ENCODE assay signal across 19 mouse cellular contexts in the genomic region with DNA sequence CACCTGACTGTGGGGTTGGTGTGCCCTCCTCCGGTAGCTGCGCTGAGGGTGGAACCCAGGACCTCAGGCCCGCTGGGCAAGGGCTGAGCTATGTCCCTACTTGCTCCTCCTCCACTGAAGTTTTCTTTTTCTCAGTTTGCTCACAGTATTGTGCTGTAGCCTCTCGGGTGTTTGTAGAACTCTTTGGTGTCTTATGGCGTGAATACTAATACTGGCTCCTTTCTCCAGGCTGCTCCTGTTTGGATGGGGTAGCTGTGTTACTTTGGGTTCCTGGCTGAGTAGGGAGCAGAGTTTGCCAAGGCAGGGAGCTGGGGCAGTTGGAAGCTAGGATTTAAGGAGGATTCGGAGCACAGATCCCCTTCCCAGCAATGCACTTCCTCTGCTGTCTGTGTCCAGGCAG. TPM values are rescaled to one million over a fixed set of nuclear protein-coding genes. Genes with fewer than 3 reads are reported as not detected.
DNase-seq lines count a peak whose midpoint lies in the region; ATAC-seq and TF ChIP-seq lines count a peak whose summit lies in the region.
"Had no signal": no experiment of that assay in that cellular context is flagged by ENCODE, and none has a peak within 500 bp of the region (broad histone marks: within the 10 kb centered on the region; RNA-seq: fewer than 3 reads in every experiment).

No protein-coding gene starts in this region.

- peak overlapping the region; percentile 30 for H3K27ac ChIP-seq in forebrain, embryonic 15.5 days (replicated peaks)
- no peak overlapping the region for H3K27ac ChIP-seq in forebrain, embryonic 13.5 days
- peak overlapping the region; percentile 61 for H3K27ac ChIP-seq in hindbrain, postnatal 0 days

- H3K4me1 ChIP-seq in forebrain, embryonic 15.5 days, result peaks cover 23% of the 10 kb centered on the region
- H3K4me1 ChIP-seq in forebrain, embryonic 13.5 days, result peaks cover 39% of the 10 kb centered on the region
- H3K4me1 ChIP-seq in hindbrain, postnatal 0 days (ENCODE audit: insufficient read depth, low read length), result peaks cover 6% of the 10 kb centered on the region; the same call in 1 of the 2 replicates

- 0 out of 2 replicates have a peak, but pooled peaks have one; percentile 39 for ATAC-seq in forebrain, embryonic 15.5 days (replicated peaks)
- no peak; the same call in 1 of the 2 replicates for ATAC-seq in forebrain, embryonic 13.5 days
- ATAC-seq in hindbrain, postnatal 0 days, result peak; percentile 87

- no peak overlapping the region for H3K4me2 ChIP-seq in forebrain, embryonic 15.5 days (replicated peaks)
- H3K4me2 ChIP-seq in forebrain, embryonic 13.5 days, result no peak overlapping the region
- H3K4me2 ChIP-seq in hindbrain, postnatal 0 days (ENCODE audit: low read depth, low read length), result no peak overlapping the region
- H3K4me2 ChIP-seq: heart, embryonic 11.5 days had no signal

- H3K4me3 ChIP-seq in forebrain, embryonic 15.5 days, result no peak overlapping the region
- H3K4me3 ChIP-seq in forebrain, embryonic 13.5 days, result no peak overlapping the region
- H3K4me3 ChIP-seq in hindbrain, postnatal 0 days (ENCODE audit: low read length), result no peak overlapping the region

- no peaks in the 10 kb centered on the region for H3K9me3 ChIP-seq in forebrain, embryonic 15.5 days
- H3K9me3 ChIP-seq in forebrain, embryonic 13.5 days (replicated peaks), result no peaks in the 10 kb centered on the region
- H3K9me3 ChIP-seq in hindbrain, postnatal 0 days (ENCODE audit: low read length), result no peaks in the 10 kb centered on the region

- H3K27me3 ChIP-seq in forebrain, embryonic 15.5 days, result no peaks in the 10 kb centered on the region
- H3K27me3 ChIP-seq in forebrain, embryonic 13.5 days, result no peaks in the 10 kb centered on the region
- no peaks in the 10 kb centered on the region for H3K27me3 ChIP-seq in hindbrain, postnatal 0 days (ENCODE audit: insufficient read depth, low read length)

- 52% methylated on average over 6 of the region's 6 CpGs for WGBS in forebrain, embryonic 15.5 days
- 62% methylated on average over 6 of the region's 6 CpGs for WGBS in forebrain, embryonic 13.5 days
- 48% methylated on average over 6 of the region's 6 CpGs for WGBS in hindbrain, postnatal 0 days

- H3K36me3 ChIP-seq in forebrain, embryonic 15.5 days, result no peaks in the 10 kb centered on the region
- no peaks in the 10 kb centered on the region for H3K36me3 ChIP-seq in forebrain, embryonic 13.5 days (ENCODE audit: poor library complexity, severe bottlenecking)
- no peaks in the 10 kb centered on the region for H3K36me3 ChIP-seq in hindbrain, postnatal 0 days (ENCODE audit: insufficient read depth, low read length)

- H3K9ac ChIP-seq in forebrain, embryonic 15.5 days (replicated peaks), result no peak overlapping the region
- no peak overlapping the region for H3K9ac ChIP-seq in forebrain, embryonic 13.5 days
- H3K9ac ChIP-seq in hindbrain, postnatal 0 days (replicated peaks; ENCODE audit: low read length), result no peak overlapping the region

- peak; percentile 52 for DNase-seq in layer of hippocampus, adult 9-11 months
- DNase-seq in layer of hippocampus, adult 9-10 months (ENCODE audit: low spot score), result no peak
- peak; percentile 57 for DNase-seq in brain, embryonic 14.5 days (ENCODE audit: low read depth)
- DNase-seq in hindbrain, postnatal 0 days (ENCODE audit: low spot score), result peak; percentile 58
- DNase-seq in c-Kit-positive CD71-positive TER-119-positive erythroid progenitor cells, embryonic 14.5 days (ENCODE audit: low spot score), result no peak
- DNase-seq: adrenal gland, postnatal 14 days; gastrocnemius, postnatal 14 days; heart, postnatal 4 days; kidney, adult 8-10 months; kidney, postnatal 4 days; lung, postnatal 4 days; right cerebral cortex, postnatal 14 days; thymus, adult 18-20 months had no signal

- no peak for TF ChIP-seq CTCF in brain, embryonic 14.5 days (IDR thresholded peaks at IDR 0.05; ENCODE audit: borderline replicate concordance, extremely low read depth, insufficient read depth, insufficient read length)
- TF ChIP-seq CTCF in hindbrain, postnatal 0 days (IDR thresholded peaks at IDR 0.05; ENCODE audit: low read depth), result no peak

- TF ChIP-seq POLR2A in brain, embryonic 14.5 days (IDR thresholded peaks at IDR 0.05; ENCODE audit: borderline replicate concordance, extremely low read depth, insufficient read depth, insufficient read length, poor library complexity, severe bottlenecking), result no peak

RNA-seq across cellular contexts. Expression of gene Hebp1, which starts 5.9 kb away (rescaled TPM):
- polyA plus RNA-seq in forebrain, embryonic 15.5 days (2015; fragmentation: Nextera tagmentation; extraction: Ambion mirVana), result 2.6 and 2.8 TPM in 2 replicates
- polyA plus RNA-seq in forebrain, embryonic 13.5 days (2015; fragmentation: Nextera tagmentation; extraction: Ambion mirVana), result 2.0 and 4.0 TPM in 2 replicates
- polyA plus RNA-seq in brain, embryonic 14.5 days (2012; rRNA removed), result 5.5 and 7.2 TPM in 2 replicates
- 5.7 and 8.3 TPM in 2 replicates for total RNA-seq in hindbrain, postnatal 0 days (2014; rRNA removed)
- 10.3 and 13.2 TPM in 2 replicates for polyA plus RNA-seq in hindbrain, postnatal 0 days (2015; fragmentation: Nextera tagmentation; extraction: Ambion mirVana)

RNA-seq across cellular contexts. Expression of gene Fam234b, which starts 6.0 kb away (rescaled TPM):
- polyA plus RNA-seq in forebrain, embryonic 15.5 days (2015; fragmentation: Nextera tagmentation; extraction: Ambion mirVana), result 83.1 and 86.7 TPM in 2 replicates
- polyA plus RNA-seq in forebrain, embryonic 13.5 days (2015; fragmentation: Nextera tagmentation; extraction: Ambion mirVana), result 53.4 and 62.2 TPM in 2 replicates
- 78.3 and 87.5 TPM in 2 replicates for polyA plus RNA-seq in brain, embryonic 14.5 days (2012; rRNA removed)
- 75.7 and 79.0 TPM in 2 replicates for total RNA-seq in hindbrain, postnatal 0 days (2014; rRNA removed)
- 86.6 and 92.0 TPM in 2 replicates for polyA plus RNA-seq in hindbrain, postnatal 0 days (2015; fragmentation: Nextera tagmentation; extraction: Ambion mirVana)

RNA-seq across cellular contexts. Expression of gene Gsg1, which starts 50.4 kb away (rescaled TPM):
- 0.22 and 0.31 TPM in 2 replicates for polyA plus RNA-seq in forebrain, embryonic 15.5 days (2015; fragmentation: Nextera tagmentation; extraction: Ambion mirVana)
- polyA plus RNA-seq in forebrain, embryonic 13.5 days (2015; fragmentation: Nextera tagmentation; extraction: Ambion mirVana), result 0.41 and 0.48 TPM in 2 replicates
- 0.27 and 0.44 TPM in 2 replicates for polyA plus RNA-seq in brain, embryonic 14.5 days (2012; rRNA removed)
- 1.1 TPM in 1 of 2 replicates, not detected in the other for total RNA-seq in hindbrain, postnatal 0 days (2014; rRNA removed)
- polyA plus RNA-seq in hindbrain, postnatal 0 days (2015; fragmentation: Nextera tagmentation; extraction: Ambion mirVana), result 0.18 and 0.31 TPM in 2 replicates
- total RNA-seq: adrenal gland, postnatal 14 days; G1E; left cerebral cortex, postnatal 14 days; liver, adult 2 months had no signal
- polyA plus RNA-seq: G1E had no signal

Comparison
In these comparisons a context has a peak if more than half of its experiments do, and no peak if none do; other contexts are left out.
1. DNase-seq: peak in layer of hippocampus, adult 9-11 months (single experiment), brain, embryonic 14.5 days (single experiment) and hindbrain, postnatal 0 days (single experiment); none in layer of hippocampus, adult 9-10 months (single experiment) and c-Kit-positive CD71-positive TER-119-positive erythroid progenitor cells, embryonic 14.5 days (single experiment).